Comparison of ENCODE assay signal across 8 mouse cellular contexts in the genomic region with DNA sequence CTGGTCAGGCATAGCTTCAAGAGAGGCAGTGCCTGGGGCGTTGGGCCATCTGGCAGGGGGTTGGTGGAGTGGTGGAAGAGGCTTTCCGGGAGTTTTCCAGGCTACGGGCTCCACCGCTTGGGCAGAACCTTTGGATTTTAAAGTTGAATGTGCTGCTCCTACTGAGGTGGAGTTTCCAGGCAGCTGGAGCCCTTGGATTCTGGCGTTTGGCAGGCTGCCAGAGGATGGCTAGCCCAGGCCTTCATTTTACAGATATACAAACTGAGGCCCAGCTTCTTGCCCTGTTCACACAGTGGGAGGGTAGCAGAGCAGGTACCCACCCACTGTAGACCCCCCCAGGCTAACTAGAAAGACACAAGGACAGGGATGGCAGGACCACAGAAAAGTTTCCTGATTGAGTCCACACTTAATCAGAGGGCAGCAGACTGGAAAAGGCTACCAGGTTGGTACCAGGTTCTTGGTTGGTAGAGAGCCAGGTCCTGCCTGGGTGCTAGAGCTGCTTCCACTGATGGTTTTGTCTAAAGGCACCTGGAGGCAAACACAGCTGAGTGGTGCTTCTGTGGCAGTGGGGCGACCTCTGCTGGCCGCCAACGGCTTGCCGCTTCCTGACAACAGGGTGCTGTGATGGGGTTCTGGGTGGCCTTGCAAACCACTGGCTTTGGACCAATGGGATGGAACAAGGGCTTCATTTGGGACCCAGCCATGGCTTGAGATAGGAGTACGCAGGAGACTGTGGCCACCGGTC.
DNase-seq lines count a peak whose midpoint lies in the region; ATAC-seq lines count a peak whose summit lies in the region.

No protein-coding gene starts in this region.

- peak; percentile 77 for ATAC-seq in intestine, embryonic 16.5 days

- peak overlapping the region; percentile 43 for H3K27ac ChIP-seq in intestine, embryonic 16.5 days (ENCODE audit: low read length)
- peak overlapping the region; percentile 34 for H3K27ac ChIP-seq in midbrain, embryonic 10.5 days (replicated peaks)

- no peak overlapping the region for H3K4me2 ChIP-seq in intestine, embryonic 16.5 days (ENCODE audit: low read depth, low read length)

- H3K9ac ChIP-seq in intestine, embryonic 16.5 days (ENCODE audit: low read depth, low read length): no peak overlapping the region

- DNase-seq in adrenal gland, adult 8-10 months: peak; percentile 78
- DNase-seq in embryo, embryonic 11.5 days (ENCODE audit: low read depth, low spot score): peak; percentile 54
- peak; percentile 74 to 84 for DNase-seq in gastrocnemius, postnatal 4 days (ENCODE audit: low spot score in 2 of 2)
- DNase-seq in left cerebral cortex, postnatal 25 days (ENCODE audit: low spot score in 2 of 2): peak; percentile 90
- peak; percentile 67 for DNase-seq in midbrain, embryonic 10.5 days (ENCODE audit: low spot score)
- DNase-seq in right cerebral cortex, postnatal 36 days (ENCODE audit: low spot score in 2 of 2): peak; percentile 76 to 78
- DNase-seq in urinary bladder, postnatal 4 days (ENCODE audit: low spot score in 2 of 2): peak; percentile 76 to 86

- H3K27me3 ChIP-seq in intestine, embryonic 16.5 days (replicated peaks; ENCODE audit: control insufficient read depth, insufficient read depth, low read length): no peaks in the 10 kb centered on the region
- H3K27me3 ChIP-seq in midbrain, embryonic 10.5 days (ENCODE audit: low read depth, poor library complexity, severe bottlenecking): no peaks in the 10 kb centered on the region

- H3K4me3 ChIP-seq in intestine, embryonic 16.5 days (ENCODE audit: low read length): no peak overlapping the region
- H3K4me3 ChIP-seq in midbrain, embryonic 10.5 days: no peak overlapping the region

- intact Hi-C loops in left cerebral cortex, postnatal 25 days (cut with DNase I): loop anchor here (2.0 to 10.0 kb wide), 6 partner anchors 107 to 1065 kb away; a partner anchor contains a TSS

- H3K36me3 ChIP-seq in intestine, embryonic 16.5 days (ENCODE audit: control insufficient read depth, insufficient read depth, low read length): 0 out of 2 replicates have a peak, but pooled peaks cover 5% of the 10 kb centered on the region
- peaks cover 70% of the 10 kb centered on the region for H3K36me3 ChIP-seq in midbrain, embryonic 10.5 days

- H3K9me3 ChIP-seq in intestine, embryonic 16.5 days (ENCODE audit: control insufficient read depth, low read length): no peaks in the 10 kb centered on the region
- 0 out of 2 replicates have a peak, but pooled peaks cover 4% of the 10 kb centered on the region for H3K9me3 ChIP-seq in midbrain, embryonic 10.5 days (replicated peaks)

- H3K4me1 ChIP-seq in intestine, embryonic 16.5 days (ENCODE audit: control insufficient read depth, insufficient read depth, low read length): peaks cover 27% of the 10 kb centered on the region
- peaks cover 47% of the 10 kb centered on the region for H3K4me1 ChIP-seq in midbrain, embryonic 10.5 days

- WGBS in intestine, embryonic 16.5 days: 20% methylated on average over 11 of the region's 11 CpGs
- 38% methylated on average over 11 of the region's 11 CpGs for WGBS in midbrain, embryonic 10.5 days
